Mouse (Mus musculus): ENCODE results near the gene Bco1. TPM values are rescaled to one million over a fixed set of nuclear protein-coding genes. Genes with fewer than 3 reads are reported as not detected.
A peak's percentile ranks its signal among the peaks of the same experiment; 100 is the strongest.

Bco1 gene
- polyA plus RNA-seq, 1 experiment from 2014 or later: 0.11 TPM

DNA sequence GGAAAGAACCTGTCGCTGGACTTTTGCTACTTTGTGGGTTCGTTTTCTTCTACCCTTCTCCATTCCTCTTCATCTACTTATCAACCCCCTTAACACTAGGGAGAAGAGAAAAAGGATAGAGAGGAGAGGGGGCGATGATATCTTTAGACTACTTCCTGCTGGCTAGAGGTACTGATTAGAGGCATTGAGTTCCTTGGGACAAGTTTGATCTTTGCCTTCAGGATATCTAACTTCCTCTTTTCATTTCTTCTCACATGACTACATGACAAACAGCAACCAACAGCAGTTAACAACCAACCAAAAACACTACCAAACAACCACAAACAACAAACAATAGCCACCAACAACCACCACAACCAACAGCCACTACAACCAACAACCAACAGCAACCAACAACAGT lies 38.0 kb downstream of the Bco1 start:
- no peaks in the 10 kb centered on the region for H3K27me3 ChIP-seq (ENCODE audit: control insufficient read depth, insufficient read depth, low read length)
- H3K4me1 ChIP-seq (ENCODE audit: control insufficient read depth, insufficient read depth, low read length): no peaks in the 10 kb centered on the region; the same call in 1 of the 2 replicates
- H3K9me3 ChIP-seq (replicated peaks; ENCODE audit: control insufficient read depth, low read length): no peaks in the 10 kb centered on the region
- DNase-seq (ENCODE audit: low spot score) (no peak), ATAC-seq (replicated peaks; ENCODE audit: insufficient number of reproducible peaks, low FRiP score, low TSS enrichment, low read depth) (no peak)
- no peak overlapping the region for H3K4me3 ChIP-seq (ENCODE audit: low read depth, low read length)
- H3K36me3 ChIP-seq (replicated peaks; ENCODE audit: control insufficient read depth, insufficient read depth, low read depth, low read length): no peaks in the 10 kb centered on the region
- no peak overlapping the region for H3K4me2 ChIP-seq (ENCODE audit: low read depth, low read length)
- 88% methylated on average over 3 of the region's 3 CpGs for WGBS
- no peak overlapping the region for H3K27ac ChIP-seq (replicated peaks; ENCODE audit: low read depth, low read length)
- H3K9ac ChIP-seq (replicated peaks; ENCODE audit: low read length): no peak overlapping the region

DNA sequence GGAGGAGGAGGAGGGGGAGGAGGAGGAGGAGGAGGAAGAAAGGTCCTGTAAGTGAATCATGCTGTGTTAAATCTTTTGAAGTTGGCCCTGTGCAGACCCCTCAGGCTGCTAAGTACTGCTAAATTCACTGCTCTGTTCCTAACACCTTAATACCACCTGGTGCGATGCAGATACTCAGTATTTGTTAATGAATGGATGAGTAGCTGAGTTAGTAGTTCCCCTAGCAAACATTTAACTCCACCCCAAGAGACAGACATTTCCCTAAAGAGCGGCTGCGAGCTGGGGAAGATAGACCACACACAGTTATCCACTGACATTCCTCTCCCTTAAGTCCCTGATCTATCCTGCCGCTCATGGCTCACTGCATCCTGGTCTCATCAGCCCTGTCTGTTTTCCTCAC lies 40.7 kb downstream of the Bco1 start:
- no peak overlapping the region for H3K4me3 ChIP-seq (ENCODE audit: low read depth, low read length)
- WGBS: 19% methylated on average over 4 of the region's 4 CpGs
- DNase-seq (ENCODE audit: low spot score) (no peak), ATAC-seq (replicated peaks; ENCODE audit: insufficient number of reproducible peaks, low FRiP score, low TSS enrichment, low read depth) (no peak)
- H3K27me3 ChIP-seq (ENCODE audit: control insufficient read depth, insufficient read depth, low read length): no peaks in the 10 kb centered on the region
- no peaks in the 10 kb centered on the region; the same call in 1 of the 2 replicates for H3K4me1 ChIP-seq (ENCODE audit: control insufficient read depth, insufficient read depth, low read length)
- no peaks in the 10 kb centered on the region for H3K36me3 ChIP-seq (replicated peaks; ENCODE audit: control insufficient read depth, insufficient read depth, low read depth, low read length)
- H3K9ac ChIP-seq (replicated peaks; ENCODE audit: low read length): no peak overlapping the region
- no peak overlapping the region for H3K4me2 ChIP-seq (ENCODE audit: low read depth, low read length)
- H3K9me3 ChIP-seq (replicated peaks; ENCODE audit: control insufficient read depth, low read length): no peaks in the 10 kb centered on the region
- H3K27ac ChIP-seq (replicated peaks; ENCODE audit: low read depth, low read length): no peak overlapping the region

DNA sequence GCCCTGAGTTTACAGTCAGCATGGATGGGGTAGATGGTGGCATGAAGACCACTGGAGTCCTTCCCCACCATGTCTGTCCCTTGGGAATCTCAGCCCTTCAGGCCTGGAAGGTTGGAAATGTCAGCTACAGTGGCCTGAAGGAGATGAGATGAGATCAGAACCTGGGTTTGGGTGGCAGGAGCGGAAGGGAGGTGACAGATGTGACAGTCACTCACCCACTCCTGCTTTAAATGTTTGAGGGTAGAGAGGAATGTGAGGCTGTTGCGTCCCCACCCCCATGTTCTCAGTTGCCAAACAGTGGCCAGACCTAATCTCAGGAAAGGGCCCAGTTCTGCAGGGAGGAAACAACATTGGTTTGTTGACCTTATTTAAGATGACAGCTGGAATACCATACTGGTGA lies 41.1 kb downstream of the Bco1 start:
- no peaks in the 10 kb centered on the region; the same call in 1 of the 2 replicates for H3K4me1 ChIP-seq (ENCODE audit: control insufficient read depth, insufficient read depth, low read length)
- H3K27me3 ChIP-seq (ENCODE audit: control insufficient read depth, insufficient read depth, low read length): no peaks in the 10 kb centered on the region
- H3K27ac ChIP-seq (replicated peaks; ENCODE audit: low read depth, low read length): no peak overlapping the region
- H3K9me3 ChIP-seq (replicated peaks; ENCODE audit: control insufficient read depth, low read length): no peaks in the 10 kb centered on the region
- ATAC-seq (replicated peaks; ENCODE audit: insufficient number of reproducible peaks, low FRiP score, low TSS enrichment, low read depth): no peak
- 57% methylated on average over 2 of the region's 2 CpGs for WGBS
- no peaks in the 10 kb centered on the region for H3K36me3 ChIP-seq (replicated peaks; ENCODE audit: control insufficient read depth, insufficient read depth, low read depth, low read length)
- H3K9ac ChIP-seq (replicated peaks; ENCODE audit: low read length): no peak overlapping the region
- no peak overlapping the region for H3K4me2 ChIP-seq (ENCODE audit: low read depth, low read length)
- no peak overlapping the region for H3K4me3 ChIP-seq (ENCODE audit: low read depth, low read length)
- no peak for DNase-seq (ENCODE audit: low spot score)

DNA sequence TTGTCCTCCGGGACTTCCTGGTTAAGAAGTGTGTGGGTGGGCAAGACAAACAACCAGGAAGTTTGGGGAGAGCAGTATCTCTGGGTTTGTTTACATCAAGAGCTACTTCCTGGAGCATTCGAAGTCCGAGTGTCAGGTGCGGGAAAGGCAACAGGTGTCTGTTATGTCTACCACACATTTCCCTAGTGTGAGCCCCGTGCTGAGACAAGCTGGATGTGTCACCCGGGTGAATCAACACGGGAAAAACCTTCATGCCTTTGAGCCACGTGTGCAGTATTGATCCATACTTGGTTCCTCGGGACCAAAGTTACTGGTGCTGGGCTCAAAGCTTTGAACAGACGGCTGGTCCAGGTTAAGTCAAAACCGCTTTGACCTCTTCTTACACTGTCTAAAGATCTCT lies 41.7 kb downstream of the Bco1 start:
- Histone ChIP-seq H3K27ac (replicated peaks; ENCODE audit: low read depth, low read length) (no peak overlapping the region), H3K9ac (replicated peaks; ENCODE audit: low read length) (no peak overlapping the region), H3K27me3 (ENCODE audit: control insufficient read depth, insufficient read depth, low read length) (no peaks in the 10 kb centered on the region), H3K4me1 (ENCODE audit: control insufficient read depth, insufficient read depth, low read length) (no peaks in the 10 kb centered on the region; the same call in 1 of the 2 replicates), H3K4me2 (ENCODE audit: low read depth, low read length) (no peak overlapping the region), H3K36me3 (replicated peaks; ENCODE audit: control insufficient read depth, insufficient read depth, low read depth, low read length) (no peaks in the 10 kb centered on the region), H3K9me3 (replicated peaks; ENCODE audit: control insufficient read depth, low read length) (no peaks in the 10 kb centered on the region), H3K4me3 (ENCODE audit: low read depth, low read length) (no peak overlapping the region)
- no peak for ATAC-seq (replicated peaks; ENCODE audit: insufficient number of reproducible peaks, low FRiP score, low TSS enrichment, low read depth)
- WGBS: 63% methylated on average over 11 of the region's 11 CpGs
- no peak for DNase-seq (ENCODE audit: low spot score)

DNA sequence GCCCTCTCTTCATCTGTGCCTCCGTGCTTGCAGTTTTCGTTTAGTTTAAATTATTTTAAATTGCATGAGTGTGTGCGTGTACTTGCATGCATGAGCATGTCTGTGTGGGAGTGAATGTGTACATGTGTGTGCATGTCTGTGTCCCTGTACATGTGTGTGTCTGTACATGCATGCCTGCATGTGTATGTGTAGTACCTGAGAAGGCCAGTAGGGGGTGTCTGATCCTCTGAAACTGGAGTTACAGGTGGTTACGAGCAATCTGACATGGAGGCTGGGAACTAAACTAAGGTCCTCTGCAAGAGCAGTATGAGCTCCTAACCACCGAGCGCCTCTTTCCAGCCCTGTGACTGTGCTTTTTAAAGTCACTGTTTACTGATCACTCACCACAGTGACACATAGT lies 52.9 kb downstream of the Bco1 start:
- H3K36me3 ChIP-seq (replicated peaks; ENCODE audit: control insufficient read depth, insufficient read depth, low read depth, low read length): no peaks in the 10 kb centered on the region

DNA sequence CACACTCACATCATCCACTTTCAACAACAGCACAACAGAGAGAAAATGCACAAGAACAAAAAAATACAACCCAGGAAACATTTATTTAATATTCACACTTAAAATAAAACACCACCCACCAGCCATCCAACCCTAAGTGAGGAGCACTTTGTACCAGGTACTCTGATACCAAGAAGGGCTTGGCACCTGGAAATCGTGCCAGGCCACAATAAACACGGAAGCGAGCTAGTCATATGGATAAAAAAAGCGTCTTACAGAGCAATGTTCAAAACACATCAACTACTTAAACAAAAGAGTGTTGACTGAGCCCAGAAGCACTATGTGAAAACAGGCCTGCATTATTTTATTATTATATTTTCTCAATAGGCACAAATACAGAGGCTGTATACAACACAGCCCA lies 60.5 kb downstream of the Bco1 start:
- ATAC-seq (replicated peaks; ENCODE audit: insufficient number of reproducible peaks, low FRiP score, low TSS enrichment, low read depth) (no peak), DNase-seq (ENCODE audit: low spot score) (no peak)
- Histone ChIP-seq H3K27me3 (ENCODE audit: control insufficient read depth, insufficient read depth, low read length) (no peaks in the 10 kb centered on the region), H3K9me3 (replicated peaks; ENCODE audit: control insufficient read depth, low read length) (no peaks in the 10 kb centered on the region), H3K36me3 (replicated peaks; ENCODE audit: control insufficient read depth, insufficient read depth, low read depth, low read length) (no peaks in the 10 kb centered on the region), H3K27ac (replicated peaks; ENCODE audit: low read depth, low read length) (no peak overlapping the region), H3K4me3 (ENCODE audit: low read depth, low read length) (no peak overlapping the region), H3K4me2 (ENCODE audit: low read depth, low read length) (no peak overlapping the region), H3K4me1 (ENCODE audit: control insufficient read depth, insufficient read depth, low read length) (no peaks in the 10 kb centered on the region), H3K9ac (replicated peaks; ENCODE audit: low read length) (no peak overlapping the region)
- WGBS: 92% methylated on average over 4 of the region's 4 CpGs

More for the DNA sequence above, 52.9 kb downstream of the Bco1 start:
- Histone ChIP-seq H3K4me3 (ENCODE audit: low read depth, low read length) (no peak overlapping the region), H3K4me1 (ENCODE audit: control insufficient read depth, insufficient read depth, low read length) (no peaks in the 10 kb centered on the region), H3K9me3 (replicated peaks; ENCODE audit: control insufficient read depth, low read length) (no peaks in the 10 kb centered on the region), H3K4me2 (ENCODE audit: low read depth, low read length) (no peak overlapping the region), H3K27me3 (ENCODE audit: control insufficient read depth, insufficient read depth, low read length) (no peaks in the 10 kb centered on the region), H3K9ac (replicated peaks; ENCODE audit: low read length) (no peak overlapping the region), H3K27ac (replicated peaks; ENCODE audit: low read depth, low read length) (no peak overlapping the region)
- 92% methylated on average over 6 of the region's 6 CpGs for WGBS
- ATAC-seq (replicated peaks; ENCODE audit: insufficient number of reproducible peaks, low FRiP score, low TSS enrichment, low read depth): no peak
- DNase-seq (ENCODE audit: low spot score): no peak

DNA sequence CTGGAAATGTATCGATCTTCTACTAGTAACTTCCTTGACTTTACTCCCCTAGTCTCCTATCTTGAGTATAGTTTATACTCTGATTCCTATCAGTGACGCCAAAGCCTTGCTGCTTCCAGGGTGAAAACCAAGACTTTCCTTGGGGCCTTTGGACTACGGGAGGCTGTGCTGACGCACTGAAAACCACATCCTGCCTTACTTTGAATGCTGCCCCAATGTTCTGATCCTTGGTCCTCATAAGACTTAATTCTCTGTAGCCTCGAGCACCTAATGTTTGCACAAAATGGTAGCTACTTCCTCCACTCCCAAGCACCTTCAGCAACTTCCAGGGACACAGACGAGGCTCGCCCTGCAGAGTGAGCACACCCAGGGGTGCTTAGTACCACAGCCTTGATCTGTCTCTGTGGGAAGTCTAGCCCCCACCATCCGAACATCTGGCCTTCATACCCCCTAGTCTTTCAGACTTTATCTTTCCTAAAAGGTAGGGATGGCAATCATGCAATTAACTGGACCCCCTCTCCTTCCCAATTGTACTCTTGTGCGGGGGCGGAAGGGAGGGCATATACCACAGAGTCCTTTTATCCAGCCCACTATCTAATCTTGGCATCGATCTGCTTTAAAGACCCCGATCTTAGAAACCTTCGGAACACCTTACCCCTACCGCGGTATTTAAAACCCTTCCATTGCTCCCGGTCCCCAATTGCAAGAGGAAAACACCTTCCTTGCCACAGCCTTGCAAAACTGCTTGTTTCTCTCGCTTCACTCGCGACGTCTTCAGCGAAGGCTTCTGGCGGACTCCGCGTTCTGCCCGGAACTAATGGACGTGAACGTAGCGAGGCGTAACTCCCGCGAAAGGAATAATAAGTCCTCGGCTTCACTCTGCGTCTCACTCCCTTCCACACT lies 61.5 kb downstream of the Bco1 start:
- H3K27me3 ChIP-seq (ENCODE audit: control insufficient read depth, insufficient read depth, low read length): no peaks in the 10 kb centered on the region
- peak; percentile 32; the same call in 1 of the 2 replicates for ATAC-seq (replicated peaks; ENCODE audit: insufficient number of reproducible peaks, low FRiP score, low TSS enrichment, low read depth)
- no peaks in the 10 kb centered on the region for H3K36me3 ChIP-seq (replicated peaks; ENCODE audit: control insufficient read depth, insufficient read depth, low read depth, low read length)

DNA sequence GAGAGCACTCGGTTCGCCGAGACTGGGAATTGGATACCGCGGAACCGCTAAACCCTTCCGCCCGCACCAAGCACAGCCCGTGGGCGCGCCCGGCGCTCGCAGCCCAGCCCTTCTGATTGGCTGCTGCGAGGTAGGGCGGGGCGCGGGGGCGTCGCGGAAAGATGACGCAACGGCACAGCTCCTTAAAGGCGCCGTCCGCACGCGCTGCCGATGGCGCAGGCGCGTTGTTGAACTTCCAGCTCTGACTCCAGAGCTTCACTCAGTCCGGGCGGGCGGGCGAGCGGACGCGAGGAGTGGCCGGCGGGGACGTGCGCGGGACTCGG lies 62.1 kb downstream of the Bco1 start:
- H3K9ac ChIP-seq (replicated peaks; ENCODE audit: low read length): peak overlapping the region; percentile 92
- peak overlapping the region; percentile 62 for H3K27ac ChIP-seq (replicated peaks; ENCODE audit: low read depth, low read length)
- no peaks in the 10 kb centered on the region for H3K27me3 ChIP-seq (ENCODE audit: control insufficient read depth, insufficient read depth, low read length)
- H3K4me3 ChIP-seq (ENCODE audit: low read depth, low read length): peak overlapping the region; percentile 91
- ATAC-seq (replicated peaks; ENCODE audit: insufficient number of reproducible peaks, low FRiP score, low TSS enrichment, low read depth) (peak; percentile 98), DNase-seq (ENCODE audit: low spot score) (peak; percentile 96)
- no peaks in the 10 kb centered on the region for H3K9me3 ChIP-seq (replicated peaks; ENCODE audit: control insufficient read depth, low read length)
- H3K4me1 ChIP-seq (ENCODE audit: control insufficient read depth, insufficient read depth, low read length): no peaks in the 10 kb centered on the region
- under 1% methylated on average over 43 of the region's 45 CpGs for WGBS
- no peaks in the 10 kb centered on the region for H3K36me3 ChIP-seq (replicated peaks; ENCODE audit: control insufficient read depth, insufficient read depth, low read depth, low read length)
- peak overlapping the region; percentile 89 for H3K4me2 ChIP-seq (ENCODE audit: low read depth, low read length)

More for the DNA sequence above, 61.5 kb downstream of the Bco1 start:
- 10% methylated on average over 33 of the region's 33 CpGs for WGBS
- Histone ChIP-seq H3K9ac (replicated peaks; ENCODE audit: low read length) (peak overlapping the region; percentile 66), H3K4me2 (ENCODE audit: low read depth, low read length) (peak overlapping the region; percentile 79), H3K4me3 (ENCODE audit: low read depth, low read length) (peak overlapping the region; percentile 91), H3K9me3 (replicated peaks; ENCODE audit: control insufficient read depth, low read length) (no peaks in the 10 kb centered on the region), H3K27ac (replicated peaks; ENCODE audit: low read depth, low read length) (peak overlapping the region; percentile 62; the same call in 1 of the 2 replicates), H3K4me1 (ENCODE audit: control insufficient read depth, insufficient read depth, low read length) (no peaks in the 10 kb centered on the region)
- no peak for DNase-seq (ENCODE audit: low spot score)
